Mouse (Mus musculus): ENCODE results near the gene Vat1. TPM values are rescaled to one million over a fixed set of nuclear protein-coding genes. Genes with fewer than 3 reads are reported as not detected.
"Not testable (repeated sequence)": the region's sequence is repeated elsewhere in the genome, so short reads cannot be mapped to it uniquely, and the experiment has no call there.

Vat1 gene
- polyA plus RNA-seq, 1 experiment: 218 TPM

DNA sequence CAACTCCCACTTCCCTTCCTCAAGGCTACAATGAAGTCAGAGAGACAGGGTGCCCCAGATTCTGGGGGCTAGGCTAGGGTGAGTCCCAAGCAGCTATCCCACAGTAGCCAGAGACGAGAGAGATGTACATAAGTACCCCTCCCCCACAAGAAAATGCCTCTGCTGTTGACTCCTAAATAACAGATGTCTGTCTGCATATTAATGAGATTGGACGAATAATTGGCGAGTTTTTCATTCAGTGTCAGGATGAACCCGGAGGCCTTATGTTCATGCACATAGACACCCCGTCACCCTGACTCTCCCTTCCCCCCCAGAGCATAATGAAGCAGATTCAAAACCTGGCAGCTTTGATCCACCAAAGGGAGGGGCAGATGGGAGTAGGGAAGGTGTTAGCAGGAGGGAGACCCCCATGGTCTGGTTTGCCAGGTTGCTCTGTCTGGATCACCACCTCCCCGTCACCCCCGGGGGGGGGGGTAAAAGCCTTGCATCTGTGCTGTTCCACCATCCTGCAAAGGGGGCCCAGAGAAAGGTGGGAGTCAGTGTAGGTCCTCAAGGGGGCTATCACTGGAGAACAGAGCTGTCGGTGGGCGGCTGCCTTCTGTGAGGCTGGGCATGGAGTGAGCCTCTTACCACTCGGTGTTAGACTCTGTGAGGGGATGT is 11.7 kb upstream of the Vat1 start:
- Histone ChIP-seq H3K4me1 (ENCODE audit: control insufficient read depth, insufficient read depth, low read length) (no peaks in the 10 kb centered on the region), H3K27ac (ENCODE audit: insufficient read depth, low read length) (no peak overlapping the region), H3K4me3 (ENCODE audit: insufficient read depth, low read length) (no peak overlapping the region)
- TF ChIP-seq CTCF (IDR thresholded peaks at IDR 0.05; ENCODE audit: borderline replicate concordance, insufficient read depth, low read length): no peak
- TF ChIP-seq POLR2A (IDR thresholded peaks at IDR 0.05; ENCODE audit: low read depth, low read length): no peak

DNA sequence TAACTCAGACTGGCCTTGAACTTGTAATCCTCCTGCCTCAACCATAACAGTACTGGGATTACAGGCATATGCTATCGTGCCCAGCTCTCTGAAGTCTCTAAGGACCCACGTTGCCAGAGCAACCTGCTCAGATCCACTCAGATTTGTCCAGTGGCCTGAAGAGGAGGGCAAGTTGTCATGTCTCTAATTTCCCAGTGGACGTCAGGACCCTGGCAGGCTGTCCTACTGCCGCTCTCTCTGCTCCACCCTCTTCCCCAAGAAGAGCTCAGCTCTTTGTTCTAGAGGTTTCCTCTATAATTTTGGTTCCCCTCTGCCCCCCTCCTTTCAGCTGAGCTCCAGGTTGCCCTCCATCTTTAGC is 11.1 kb upstream of the Vat1 start:
- H3K27ac ChIP-seq (ENCODE audit: insufficient read depth, low read length): no peak overlapping the region
- no peak overlapping the region for H3K4me3 ChIP-seq (ENCODE audit: insufficient read depth, low read length)
- no peak for TF ChIP-seq CTCF (IDR thresholded peaks at IDR 0.05; ENCODE audit: borderline replicate concordance, insufficient read depth, low read length)
- TF ChIP-seq POLR2A (IDR thresholded peaks at IDR 0.05; ENCODE audit: low read depth, low read length): no peak
- H3K4me1 ChIP-seq (ENCODE audit: control insufficient read depth, insufficient read depth, low read length): no peaks in the 10 kb centered on the region

DNA sequence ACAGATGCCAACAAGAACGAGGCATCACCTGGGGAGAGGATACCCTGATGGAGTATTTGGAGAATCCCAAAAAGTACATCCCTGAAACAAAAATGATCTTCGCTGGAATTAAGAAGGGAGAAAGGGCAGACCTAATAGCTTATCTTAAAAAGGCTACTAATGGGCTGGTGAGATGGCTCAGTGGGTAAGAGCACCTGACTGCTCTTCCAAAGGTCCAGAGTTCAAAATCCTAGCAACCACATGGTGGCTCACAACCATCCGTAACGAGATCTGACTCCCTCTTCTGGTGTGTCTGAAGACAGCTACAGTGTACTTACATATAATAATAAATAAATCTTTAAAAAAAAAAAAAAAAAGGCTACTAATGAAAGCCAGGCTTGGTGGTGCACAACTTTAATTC is 10.3 kb upstream of the Vat1 start:
- not testable (repeated sequence) for H3K4me1 ChIP-seq (ENCODE audit: control insufficient read depth, insufficient read depth, low read length); H3K4me3 ChIP-seq (ENCODE audit: insufficient read depth, low read length); H3K27ac ChIP-seq (ENCODE audit: insufficient read depth, low read length)

DNA sequence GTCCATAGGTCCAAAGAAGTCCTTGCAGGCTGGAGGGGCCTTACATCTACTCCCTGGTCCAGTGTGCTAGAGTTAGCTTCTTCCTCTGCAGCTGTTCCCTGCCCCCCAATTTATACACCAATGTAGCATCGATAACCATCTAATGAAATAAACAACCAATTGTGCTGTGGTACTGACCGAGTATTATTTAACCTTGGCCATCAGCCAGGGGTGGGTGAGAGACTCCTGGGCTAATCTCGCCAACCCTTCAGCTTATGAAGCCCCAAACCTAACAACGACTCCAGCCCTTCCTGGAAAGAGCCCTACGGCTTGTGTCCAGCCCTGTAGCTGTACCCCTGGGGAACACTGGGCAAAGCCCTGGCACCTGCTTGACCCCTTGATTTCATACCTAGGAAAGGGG is 8.3 kb upstream of the Vat1 start:
- TF ChIP-seq POLR2A (IDR thresholded peaks at IDR 0.05; ENCODE audit: low read depth, low read length) (no peak), CTCF (IDR thresholded peaks at IDR 0.05; ENCODE audit: borderline replicate concordance, insufficient read depth, low read length) (no peak)
- Histone ChIP-seq H3K4me1 (ENCODE audit: control insufficient read depth, insufficient read depth, low read length) (no peaks in the 10 kb centered on the region), H3K27ac (ENCODE audit: insufficient read depth, low read length) (no peak overlapping the region), H3K4me3 (ENCODE audit: insufficient read depth, low read length) (no peak overlapping the region)

DNA sequence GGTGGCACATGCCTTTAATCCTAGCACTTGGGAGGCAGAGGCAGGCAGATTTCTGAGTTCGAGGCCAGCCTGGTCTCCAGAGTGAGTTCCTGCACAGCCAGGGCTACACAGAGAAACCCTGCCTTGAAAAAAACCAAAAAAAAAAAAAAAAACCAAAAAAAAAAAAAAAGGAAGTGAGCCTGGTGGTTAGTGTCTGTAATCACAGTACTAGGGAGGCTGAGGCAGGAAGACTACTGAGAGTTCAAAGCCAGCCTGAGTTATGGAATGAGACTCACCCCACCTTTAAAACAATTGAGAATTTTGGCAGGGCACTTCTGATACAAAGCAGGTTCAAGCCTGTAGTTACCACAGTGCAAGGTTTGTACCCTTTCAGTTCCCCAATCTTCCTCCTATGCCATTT is 7.7 kb upstream of the Vat1 start:
- H3K4me3 ChIP-seq (ENCODE audit: insufficient read depth, low read length); H3K4me1 ChIP-seq (ENCODE audit: control insufficient read depth, insufficient read depth, low read length); H3K27ac ChIP-seq (ENCODE audit: insufficient read depth, low read length): not testable (repeated sequence)

DNA sequence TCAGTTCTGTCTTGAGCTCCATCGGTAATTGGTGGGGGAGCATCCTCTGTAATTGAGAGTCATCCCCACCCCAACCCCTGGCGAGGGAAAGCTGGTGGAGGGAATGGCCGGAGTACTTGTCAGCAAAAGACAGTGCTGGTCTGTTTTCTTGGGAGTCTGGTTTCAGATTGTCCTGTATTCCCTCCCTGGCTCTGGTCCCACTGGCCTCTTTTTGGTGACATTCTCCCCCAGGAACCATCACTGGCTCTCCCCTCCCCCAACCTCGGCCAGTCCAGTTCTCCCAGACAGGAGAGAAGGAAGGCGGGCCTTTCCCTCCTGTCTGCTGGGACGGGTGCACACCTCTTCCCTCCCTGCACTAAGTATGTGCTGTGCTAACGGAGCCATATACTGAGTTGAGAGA is 6.3 kb upstream of the Vat1 start:
- Histone ChIP-seq H3K27ac (ENCODE audit: insufficient read depth, low read length) (no peak overlapping the region), H3K4me1 (ENCODE audit: control insufficient read depth, insufficient read depth, low read length) (0 out of 2 replicates have a peak, but pooled peaks cover 5% of the 10 kb centered on the region), H3K4me3 (ENCODE audit: insufficient read depth, low read length) (no peak overlapping the region)
- TF ChIP-seq CTCF (IDR thresholded peaks at IDR 0.05; ENCODE audit: borderline replicate concordance, insufficient read depth, low read length): no peak
- TF ChIP-seq POLR2A (IDR thresholded peaks at IDR 0.05; ENCODE audit: low read depth, low read length): no peak

DNA sequence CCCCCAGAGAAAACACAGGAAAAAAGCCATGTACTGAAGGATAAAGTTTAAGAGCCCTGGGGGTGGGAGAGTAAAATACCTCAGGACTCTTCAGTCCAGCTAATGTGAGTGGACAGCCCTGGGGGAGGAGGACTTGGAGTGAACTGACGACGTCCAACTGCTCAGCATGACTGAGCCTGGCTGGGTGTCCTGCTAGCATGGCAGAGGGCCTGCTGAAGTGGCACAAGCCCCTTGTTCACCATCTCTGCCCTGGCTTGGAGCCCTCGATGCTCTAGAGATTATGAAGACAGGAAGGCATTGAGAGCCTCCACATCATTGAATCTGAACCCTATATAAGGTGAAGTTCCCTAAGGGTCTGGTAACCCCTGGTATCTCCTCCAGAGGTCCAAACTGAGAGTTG is 5.9 kb upstream of the Vat1 start:
- Histone ChIP-seq H3K4me1 (ENCODE audit: control insufficient read depth, insufficient read depth, low read length) (0 out of 2 replicates have a peak, but pooled peaks cover 5% of the 10 kb centered on the region), H3K4me3 (ENCODE audit: insufficient read depth, low read length) (no peak overlapping the region), H3K27ac (ENCODE audit: insufficient read depth, low read length) (no peak overlapping the region)
- TF ChIP-seq CTCF (IDR thresholded peaks at IDR 0.05; ENCODE audit: borderline replicate concordance, insufficient read depth, low read length) (no peak), POLR2A (IDR thresholded peaks at IDR 0.05; ENCODE audit: low read depth, low read length) (no peak)

DNA sequence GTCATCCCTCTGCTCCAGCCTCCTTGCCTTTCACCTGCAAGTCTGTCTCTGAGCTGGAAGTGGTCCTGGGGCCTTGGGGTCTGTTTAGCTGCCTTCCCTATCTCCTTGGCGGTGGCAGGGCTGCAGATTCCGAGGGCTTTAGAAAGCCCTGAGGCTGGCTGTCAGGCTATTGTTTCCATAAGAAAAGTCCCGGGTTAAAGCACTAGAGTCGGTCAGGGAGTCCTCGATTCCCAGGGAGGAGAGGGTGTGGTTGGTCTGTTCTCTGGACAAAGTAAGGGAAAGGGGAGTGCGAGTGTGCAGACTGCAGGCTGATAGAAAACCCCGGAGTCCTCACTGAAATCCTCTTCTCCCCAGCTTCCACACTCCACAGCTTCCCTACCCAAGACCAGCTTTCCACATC is 4.2 kb upstream of the Vat1 start:
- TF ChIP-seq POLR2A (IDR thresholded peaks at IDR 0.05; ENCODE audit: low read depth, low read length): no peak
- TF ChIP-seq CTCF (IDR thresholded peaks at IDR 0.05; ENCODE audit: borderline replicate concordance, insufficient read depth, low read length): no peak
- Histone ChIP-seq H3K27ac (ENCODE audit: insufficient read depth, low read length) (no peak overlapping the region), H3K4me3 (ENCODE audit: insufficient read depth, low read length) (no peak overlapping the region), H3K4me1 (ENCODE audit: control insufficient read depth, insufficient read depth, low read length) (0 out of 2 replicates have a peak, but pooled peaks cover 5% of the 10 kb centered on the region)

DNA sequence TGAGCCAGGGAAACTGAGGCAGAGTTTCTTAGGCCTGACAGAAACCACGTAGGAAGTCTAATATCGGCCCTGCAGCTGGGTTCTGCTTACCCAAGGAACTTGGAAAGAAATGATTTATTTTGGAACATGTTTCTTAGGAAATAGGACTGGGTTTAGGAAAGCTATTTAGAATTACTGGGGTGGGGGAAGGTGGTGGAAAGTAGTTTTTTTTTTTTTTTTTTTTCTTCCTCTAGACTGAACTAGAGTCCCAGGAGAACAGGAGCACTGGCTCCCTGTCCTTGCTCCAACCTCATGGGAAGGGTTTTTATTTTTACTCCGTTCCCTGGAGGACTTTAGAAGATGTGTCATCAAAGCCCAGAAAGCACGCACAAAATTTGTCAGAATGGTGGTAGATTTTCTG is 3.1 kb upstream of the Vat1 start:
- Histone ChIP-seq H3K27ac (ENCODE audit: insufficient read depth, low read length) (no peak overlapping the region), H3K4me3 (ENCODE audit: insufficient read depth, low read length) (no peak overlapping the region), H3K4me1 (ENCODE audit: control insufficient read depth, insufficient read depth, low read length) (0 out of 2 replicates have a peak, but pooled peaks cover 5% of the 10 kb centered on the region)
- TF ChIP-seq POLR2A (IDR thresholded peaks at IDR 0.05; ENCODE audit: low read depth, low read length) (no peak), CTCF (IDR thresholded peaks at IDR 0.05; ENCODE audit: borderline replicate concordance, insufficient read depth, low read length) (no peak)

DNA sequence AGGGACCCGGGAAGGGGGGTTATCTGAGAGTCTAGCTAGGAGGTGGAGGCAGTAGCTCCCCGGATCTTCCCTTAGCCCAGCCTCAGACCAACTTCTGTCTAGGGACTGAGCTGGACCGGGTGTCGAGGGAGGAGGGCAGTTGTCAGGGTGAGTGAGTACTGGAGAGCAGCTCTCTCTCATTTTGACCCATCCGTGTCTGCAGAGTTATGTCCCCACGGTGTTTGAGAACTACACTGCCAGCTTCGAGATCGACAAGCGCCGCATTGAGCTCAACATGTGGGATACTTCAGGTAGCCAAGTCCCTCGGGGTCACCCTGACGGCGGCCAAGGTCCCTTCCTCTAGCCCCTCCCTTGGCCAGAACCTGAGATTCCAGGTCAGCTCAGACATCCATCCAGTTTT is 2.7 kb upstream of the Vat1 start:
- H3K4me3 ChIP-seq (ENCODE audit: insufficient read depth, low read length): peak overlapping the region; percentile 71

DNA sequence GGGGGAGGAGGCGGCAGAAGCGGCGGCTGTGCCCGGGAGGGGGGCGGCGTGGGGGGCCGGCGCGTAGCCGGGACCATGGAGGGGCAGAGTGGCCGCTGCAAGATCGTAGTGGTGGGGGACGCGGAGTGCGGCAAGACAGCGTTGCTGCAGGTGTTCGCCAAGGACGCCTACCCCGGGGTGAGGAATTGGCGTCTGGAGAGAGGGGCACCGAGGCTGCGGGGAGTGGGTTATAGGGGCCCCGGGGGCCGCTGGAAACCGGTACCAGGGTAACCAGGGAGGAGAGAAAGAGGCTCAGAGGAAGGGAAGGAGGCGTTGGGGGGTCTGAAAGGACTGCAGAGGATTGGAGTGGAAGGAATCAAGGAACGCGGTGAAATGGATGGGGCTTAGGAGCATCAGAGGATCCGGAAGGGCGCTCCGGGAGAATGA is 2.2 kb upstream of the Vat1 start:
- Histone ChIP-seq H3K4me1 (ENCODE audit: control insufficient read depth, insufficient read depth, low read length) (0 out of 2 replicates have a peak, but pooled peaks cover 5% of the 10 kb centered on the region), H3K27ac (ENCODE audit: insufficient read depth, low read length) (no peak overlapping the region), H3K4me3 (ENCODE audit: insufficient read depth, low read length) (peak overlapping the region; percentile 71)
- TF ChIP-seq CTCF (IDR thresholded peaks at IDR 0.05; ENCODE audit: borderline replicate concordance, insufficient read depth, low read length): no peak
- peak; percentile 5; the same call in 1 of the 2 replicates for TF ChIP-seq POLR2A (IDR thresholded peaks at IDR 0.05; ENCODE audit: low read depth, low read length)

More for the DNA sequence above, 2.7 kb upstream of the Vat1 start:
- H3K27ac ChIP-seq (ENCODE audit: insufficient read depth, low read length): no peak overlapping the region
- H3K4me1 ChIP-seq (ENCODE audit: control insufficient read depth, insufficient read depth, low read length): 0 out of 2 replicates have a peak, but pooled peaks cover 5% of the 10 kb centered on the region
- TF ChIP-seq CTCF (IDR thresholded peaks at IDR 0.05; ENCODE audit: borderline replicate concordance, insufficient read depth, low read length) (no peak), POLR2A (IDR thresholded peaks at IDR 0.05; ENCODE audit: low read depth, low read length) (no peak)

All from embryonic fibroblast, embryonic 13.5 days (primary cell).